Mouse (Mus musculus) midbrain, embryonic 12.5 days (tissue): ENCODE measurements around the gene H2-M5. TPM values are rescaled to one million over a fixed set of nuclear protein-coding genes. Genes with fewer than 3 reads are reported as not detected.
"Not testable (repeated sequence)": the region's sequence is repeated elsewhere in the genome, so short reads cannot be mapped to it uniquely, and the experiment has no call there.

Source experiments
- ATAC-seq: fragments of 200-750 bp; cut with Nextera tagmentation; 2 replicates; pipeline ENCODE4 v1.8.0; 2017; ENCODE audit warnings: low read depth, moderate TSS enrichment, moderate library complexity; ENCODE audit not compliant: low FRiP score
- H3K27ac ChIP-seq: fragments of 300-500 bp; sonication (generic); replicated peaks from 2 replicates; pipeline ENCODE4 v1.5.1; 2016; ENCODE audit warnings: mild to moderate bottlenecking
- H3K27me3 ChIP-seq: fragments of 300-500 bp; sonication (generic); 2 replicates; pipeline ENCODE4 v1.6.1; 2016; ENCODE audit warnings: mild to moderate bottlenecking
- H3K36me3 ChIP-seq: fragments of 300-500 bp; sonication (generic); 2 replicates; pipeline ENCODE4 v1.6.1; 2016
- H3K4me1 ChIP-seq: fragments of 300-500 bp; sonication (generic); 2 replicates; pipeline ENCODE4 v1.6.1; 2016
- H3K4me2 ChIP-seq: fragments of 300-500 bp; sonication (generic); replicated peaks from 2 replicates; pipeline ENCODE4 v1.6.1; 2016; ENCODE audit warnings: mild to moderate bottlenecking, moderate library complexity
- H3K4me3 ChIP-seq: fragments of 300-500 bp; sonication (generic); 2 replicates; pipeline ENCODE4 v1.5.1; 2016; ENCODE audit warnings: mild to moderate bottlenecking
- H3K9ac ChIP-seq: fragments of 300-500 bp; sonication (generic); replicated peaks from 2 replicates; pipeline ENCODE4 v1.6.1; 2016; ENCODE audit warnings: mild to moderate bottlenecking, moderate library complexity
- H3K9me3 ChIP-seq: fragments of 300-500 bp; sonication (generic); 2 replicates; pipeline ENCODE4 v1.6.1; 2016; ENCODE audit warnings: mild to moderate bottlenecking
- WGBS: fragments of 180-500 bp; shearing (Covaris S2); methylation state at CpG from one replicate; pipeline ENCODE4 v1.1.7; 2016; 5-methylcytosine and 5-hydroxymethylcytosine counted together
- polyA plus RNA-seq: library from polyadenylated mRNA; unstranded; fragments of >200 nt; fragmentation: Nextera tagmentation; extraction: Ambion mirVana; gene quantifications from 2 replicates; pipeline ENCODE4 v1.2.1, GENCODE M21; 2016

Gene H2-M5
- polyA plus RNA-seq, 1 experiment from 2014 or later: 2.4 TPM

GRCm38 (mm10) chr17:36990630-36991029, 1.3 kb upstream of the H2-M5 start:
- ATAC-seq, H3K27ac ChIP-seq, H3K4me2 ChIP-seq, H3K9me3 ChIP-seq, H3K4me3 ChIP-seq, H3K36me3 ChIP-seq, H3K9ac ChIP-seq, H3K4me1 ChIP-seq: not testable (repeated sequence)
- WGBS: 94% methylated on average over 6 of the region's 6 CpGs
- peaks cover 31% of the 10 kb centered on the region for H3K27me3 ChIP-seq

GRCm38 (mm10) chr17:36988475-36988874, 862 bp downstream of the H2-M5 start:
- H3K4me3 ChIP-seq: no peak overlapping the region
- WGBS: 6% methylated on average over 24 of the region's 24 CpGs
- peaks cover 36% of the 10 kb centered on the region for H3K27me3 ChIP-seq
- H3K27ac ChIP-seq: no peak overlapping the region
- H3K4me1 ChIP-seq: no peaks in the 10 kb centered on the region
- no peaks in the 10 kb centered on the region for H3K36me3 ChIP-seq
- no peak overlapping the region for H3K9ac ChIP-seq
- 0 out of 2 replicates have a peak overlapping the region, but pooled peaks have one; percentile 22 for H3K4me2 ChIP-seq
- ATAC-seq: no peak
- no peaks in the 10 kb centered on the region for H3K9me3 ChIP-seq

GRCm38 (mm10) chr17:36982253-36983155, 6.8 kb downstream of the H2-M5 start:
- Histone ChIP-seq H3K4me1 (peaks cover 7% of the 10 kb centered on the region; the same call in 1 of the 2 replicates), H3K36me3 (no peaks in the 10 kb centered on the region), H3K4me3 (no peak overlapping the region), H3K4me2 (0 out of 2 replicates have a peak overlapping the region, but pooled peaks have one; percentile 15), H3K9ac (no peak overlapping the region), H3K27me3 (peaks cover 43% of the 10 kb centered on the region), H3K9me3 (no peaks in the 10 kb centered on the region), H3K27ac (no peak overlapping the region)
- 29% methylated on average over 5 of the region's 5 CpGs for WGBS
- no peak for ATAC-seq

- WGBS: 3% methylated on average over 4 of the region's 4 CpGs
- Histone ChIP-seq H3K27ac (no peak overlapping the region), H3K27me3 (peaks cover 39% of the 10 kb centered on the region; the same call in 1 of the 2 replicates), H3K9me3 (no peaks in the 10 kb centered on the region), H3K4me1 (peaks cover 7% of the 10 kb centered on the region; the same call in 1 of the 2 replicates), H3K36me3 (no peaks in the 10 kb centered on the region), H3K4me2 (peak overlapping the region; percentile 15; the same call in 1 of the 2 replicates), H3K4me3 (no peak overlapping the region), H3K9ac (no peak overlapping the region)
- ATAC-seq: no peak
These were observed 7.5 kb downstream of the H2-M5 start for GRCm38 (mm10) chr17:36981845-36982244.

GRCm38 (mm10) chr17:36981221-36981813, 8.0 kb downstream of the H2-M5 start, which contains the start of gene 2410137M14Rik:
Gene 2410137M14Rik (minus strand): TSS chr17:36981237.
- Histone ChIP-seq H3K9ac (no peak within 1 kb of the TSS), H3K27me3 (peaks cover 35% of the 10 kb centered on the region; the same call in 1 of the 2 replicates), H3K4me3 (no peak within 1 kb of the TSS), H3K4me2 (peak within 1 kb of the TSS; percentile 15; the same call in 1 of the 2 replicates), H3K36me3 (no peaks in the 10 kb centered on the region), H3K4me1 (peaks cover 7% of the 10 kb centered on the region; the same call in 1 of the 2 replicates), H3K27ac (no peak within 1 kb of the TSS), H3K9me3 (no peaks in the 10 kb centered on the region)
- ATAC-seq: 0 out of 2 replicates have a peak, but pooled peaks have one; percentile 30
- WGBS: 13% methylated on average over 18 of the region's 18 CpGs

- H3K4me3 ChIP-seq: no peak overlapping the region
- no peak for ATAC-seq
These were observed 16.0 kb downstream of the H2-M5 start for GRCm38 (mm10) chr17:36973271-36973787.

GRCm38 (mm10) chr17:36972791-36973190, 16.5 kb downstream of the H2-M5 start:
- no peaks in the 10 kb centered on the region for H3K36me3 ChIP-seq
- 85% methylated on average over 3 of the region's 3 CpGs for WGBS
- H3K27ac ChIP-seq: no peak overlapping the region
- H3K9ac ChIP-seq: no peak overlapping the region
- no peak overlapping the region for H3K4me2 ChIP-seq
- H3K4me1 ChIP-seq: no peaks in the 10 kb centered on the region
- no peaks in the 10 kb centered on the region; the same call in 1 of the 2 replicates for H3K27me3 ChIP-seq
- H3K9me3 ChIP-seq: no peaks in the 10 kb centered on the region
- no peak for ATAC-seq
- H3K4me3 ChIP-seq: no peak overlapping the region

More at GRCm38 (mm10) chr17:36973271-36973787, 16.0 kb downstream of the H2-M5 start:
- Histone ChIP-seq H3K9me3 (no peaks in the 10 kb centered on the region), H3K36me3 (no peaks in the 10 kb centered on the region), H3K4me2 (no peak overlapping the region), H3K9ac (no peak overlapping the region), H3K4me1 (no peaks in the 10 kb centered on the region), H3K27me3 (peaks cover 1% of the 10 kb centered on the region; the same call in 1 of the 2 replicates), H3K27ac (no peak overlapping the region)
- WGBS: 73% methylated on average over 8 of the region's 8 CpGs

- Histone ChIP-seq H3K36me3 (no peaks in the 10 kb centered on the region), H3K27ac (no peak overlapping the region), H3K4me2 (no peak overlapping the region), H3K27me3 (no peaks in the 10 kb centered on the region; the same call in 1 of the 2 replicates), H3K4me1 (no peaks in the 10 kb centered on the region), H3K4me3 (no peak overlapping the region), H3K9ac (no peak overlapping the region), H3K9me3 (no peaks in the 10 kb centered on the region)
- 90% methylated on average over 6 of the region's 6 CpGs for WGBS
- ATAC-seq: no peak
These were observed 18.0 kb downstream of the H2-M5 start for GRCm38 (mm10) chr17:36971172-36971850.

GRCm38 (mm10) chr17:36970316-36970890, 18.9 kb downstream of the H2-M5 start:
- Histone ChIP-seq H3K4me3 (no peak overlapping the region), H3K9ac (no peak overlapping the region), H3K27me3 (no peaks in the 10 kb centered on the region; the same call in 1 of the 2 replicates), H3K4me1 (no peaks in the 10 kb centered on the region), H3K9me3 (no peaks in the 10 kb centered on the region), H3K36me3 (no peaks in the 10 kb centered on the region), H3K4me2 (no peak overlapping the region), H3K27ac (no peak overlapping the region)
- WGBS: 84% methylated on average over 14 of the region's 14 CpGs
- no peak for ATAC-seq

- Histone ChIP-seq H3K4me3 (no peak overlapping the region), H3K4me1 (no peaks in the 10 kb centered on the region), H3K9me3 (no peaks in the 10 kb centered on the region), H3K36me3 (no peaks in the 10 kb centered on the region), H3K9ac (no peak overlapping the region), H3K27me3 (no peaks in the 10 kb centered on the region; the same call in 1 of the 2 replicates), H3K27ac (no peak overlapping the region), H3K4me2 (no peak overlapping the region)
- ATAC-seq: no peak
- WGBS: 92% methylated on average over 1 of the region's 1 CpGs
These were observed 22.5 kb downstream of the H2-M5 start for GRCm38 (mm10) chr17:36966875-36967274.

- Histone ChIP-seq H3K4me2 (no peak overlapping the region), H3K4me3 (no peak overlapping the region), H3K27me3 (no peaks in the 10 kb centered on the region), H3K4me1 (peaks cover 17% of the 10 kb centered on the region), H3K9ac (no peak overlapping the region), H3K9me3 (no peaks in the 10 kb centered on the region), H3K36me3 (no peaks in the 10 kb centered on the region), H3K27ac (no peak overlapping the region)
- no peak for ATAC-seq
- 82% methylated on average over 1 of the region's 1 CpGs for WGBS
These were observed 28.2 kb downstream of the H2-M5 start for GRCm38 (mm10) chr17:36961125-36961524.
